Mouse (Mus musculus): ENCODE results near the gene Aldh3a1.

DNA sequence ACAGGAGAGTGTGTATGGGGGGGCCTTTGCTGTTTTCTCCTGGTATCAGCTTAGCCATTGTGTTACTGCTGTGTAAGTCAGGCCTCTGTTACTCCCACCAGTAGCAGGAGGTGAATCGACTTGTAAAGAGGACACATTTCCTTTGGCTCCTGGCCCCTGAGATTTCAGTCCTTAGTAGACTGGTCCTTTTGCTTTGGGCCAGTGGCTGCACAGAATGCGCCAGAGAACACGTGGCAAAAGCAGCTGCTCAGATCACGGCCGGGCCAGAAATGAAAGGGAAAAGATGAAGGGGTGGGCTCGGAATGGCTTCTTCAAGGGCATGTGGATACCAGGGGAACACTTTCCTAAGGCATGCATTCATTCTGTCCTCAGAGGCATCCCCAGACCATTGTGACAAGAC is 5.2 kb upstream of the Aldh3a1 start:
- TF ChIP-seq CTCF (IDR thresholded peaks at IDR 0.05; ENCODE audit: extremely low read depth, insufficient read depth, insufficient read length, insufficient replicate concordance) (no peak), POLR2A (IDR thresholded peaks at IDR 0.05; ENCODE audit: low read depth, low read length) (no peak)
